Mouse (Mus musculus): ENCODE data around the gene Cfap77. TPM values are rescaled to one million over a fixed set of nuclear protein-coding genes. Genes with fewer than 3 reads are reported as not detected.

The Cfap77 gene
- polyA plus RNA-seq, 1 experiment from 2014 or later = 0.70 TPM

- no peaks in the 10 kb centered on the region for H3K27me3 ChIP-seq (ENCODE audit: control insufficient read depth, insufficient read depth, low read depth, low read length)
- no peak overlapping the region for H3K27ac ChIP-seq (ENCODE audit: low read length)
- no peak for ATAC-seq (ENCODE audit: low read depth)
- no peaks in the 10 kb centered on the region for H3K4me1 ChIP-seq (replicated peaks; ENCODE audit: control insufficient read depth, insufficient read depth, low read length)
- no peak overlapping the region for H3K4me3 ChIP-seq (ENCODE audit: low read length)
- WGBS = 90% methylated on average over 3 of the region's 3 CpGs
- peaks cover 5% of the 10 kb centered on the region; the same call in 1 of the 2 replicates for H3K9me3 ChIP-seq (ENCODE audit: control insufficient read depth, low read length)
- H3K4me2 ChIP-seq (ENCODE audit: low read depth, low read length) = no peak overlapping the region
- H3K9ac ChIP-seq (ENCODE audit: low read length) = no peak overlapping the region
- H3K36me3 ChIP-seq (ENCODE audit: control insufficient read depth, insufficient read depth, low read length) = no peaks in the 10 kb centered on the region
These were observed 66.1 kb downstream of the Cfap77 start for GRCm38 (mm10) chr2:28988781-28989180.

GRCm38 (mm10) chr2:28980080-28980910 is 74.6 kb downstream of the Cfap77 start:
- H3K27ac ChIP-seq (ENCODE audit: low read length) = no peak overlapping the region
- peaks cover 3% of the 10 kb centered on the region for H3K27me3 ChIP-seq (ENCODE audit: control insufficient read depth, insufficient read depth, low read depth, low read length)
- H3K4me1 ChIP-seq (replicated peaks; ENCODE audit: control insufficient read depth, insufficient read depth, low read length) = 0 out of 2 replicates have a peak, but pooled peaks cover 3% of the 10 kb centered on the region
- no peaks in the 10 kb centered on the region for H3K9me3 ChIP-seq (ENCODE audit: control insufficient read depth, low read length)
- H3K36me3 ChIP-seq (ENCODE audit: control insufficient read depth, insufficient read depth, low read length) = no peaks in the 10 kb centered on the region
- H3K4me2 ChIP-seq (ENCODE audit: low read depth, low read length) = no peak overlapping the region
- no peak overlapping the region for H3K9ac ChIP-seq (ENCODE audit: low read length)
- WGBS = 69% methylated on average over 20 of the region's 20 CpGs
- ATAC-seq (ENCODE audit: low read depth) = no peak
- H3K4me3 ChIP-seq (ENCODE audit: low read length) = no peak overlapping the region

- Histone ChIP-seq H3K9ac (ENCODE audit: low read length) (no peak overlapping the region), H3K27me3 (ENCODE audit: control insufficient read depth, insufficient read depth, low read depth, low read length) (peaks cover 3% of the 10 kb centered on the region), H3K27ac (ENCODE audit: low read length) (no peak overlapping the region), H3K4me2 (ENCODE audit: low read depth, low read length) (no peak overlapping the region), H3K9me3 (ENCODE audit: control insufficient read depth, low read length) (no peaks in the 10 kb centered on the region), H3K36me3 (ENCODE audit: control insufficient read depth, insufficient read depth, low read length) (no peaks in the 10 kb centered on the region), H3K4me1 (replicated peaks; ENCODE audit: control insufficient read depth, insufficient read depth, low read length) (peaks cover 14% of the 10 kb centered on the region), H3K4me3 (ENCODE audit: low read length) (no peak overlapping the region)
- 66% methylated on average over 4 of the region's 4 CpGs for WGBS
- ATAC-seq (ENCODE audit: low read depth) = no peak
These were observed 76.4 kb downstream of the Cfap77 start for GRCm38 (mm10) chr2:28978461-28978860.

- H3K27me3 ChIP-seq (ENCODE audit: control insufficient read depth, insufficient read depth, low read depth, low read length) = peaks cover 3% of the 10 kb centered on the region
- H3K4me2 ChIP-seq (ENCODE audit: low read depth, low read length) = no peak overlapping the region
- no peak overlapping the region for H3K4me3 ChIP-seq (ENCODE audit: low read length)
- H3K36me3 ChIP-seq (ENCODE audit: control insufficient read depth, insufficient read depth, low read length) = no peaks in the 10 kb centered on the region
- 13% methylated on average over 7 of the region's 7 CpGs for WGBS
- peaks cover 14% of the 10 kb centered on the region for H3K4me1 ChIP-seq (replicated peaks; ENCODE audit: control insufficient read depth, insufficient read depth, low read length)
- no peak overlapping the region for H3K27ac ChIP-seq (ENCODE audit: low read length)
- peak; percentile 83 for ATAC-seq (ENCODE audit: low read depth)
- no peaks in the 10 kb centered on the region for H3K9me3 ChIP-seq (ENCODE audit: control insufficient read depth, low read length)
- no peak overlapping the region for H3K9ac ChIP-seq (ENCODE audit: low read length)
These were observed 78.2 kb downstream of the Cfap77 start for GRCm38 (mm10) chr2:28976635-28977034.

GRCm38 (mm10) chr2:28975604-28976003 is 79.3 kb downstream of the Cfap77 start:
- H3K27ac ChIP-seq (ENCODE audit: low read length) = no peak overlapping the region
- H3K4me2 ChIP-seq (ENCODE audit: low read depth, low read length) = no peak overlapping the region
- 50% methylated on average over 5 of the region's 5 CpGs for WGBS
- H3K4me1 ChIP-seq (replicated peaks; ENCODE audit: control insufficient read depth, insufficient read depth, low read length) = peaks cover 14% of the 10 kb centered on the region
- no peaks in the 10 kb centered on the region for H3K9me3 ChIP-seq (ENCODE audit: control insufficient read depth, low read length)
- no peak overlapping the region for H3K4me3 ChIP-seq (ENCODE audit: low read length)
- no peaks in the 10 kb centered on the region for H3K36me3 ChIP-seq (ENCODE audit: control insufficient read depth, insufficient read depth, low read length)
- ATAC-seq (ENCODE audit: low read depth) = peak; percentile 64
- no peak overlapping the region for H3K9ac ChIP-seq (ENCODE audit: low read length)
- H3K27me3 ChIP-seq (ENCODE audit: control insufficient read depth, insufficient read depth, low read depth, low read length) = peaks cover 3% of the 10 kb centered on the region; the same call in 1 of the 2 replicates

- ATAC-seq (ENCODE audit: low read depth) = peak; percentile 70
- Histone ChIP-seq H3K27me3 (ENCODE audit: control insufficient read depth, insufficient read depth, low read depth, low read length) (peaks cover 3% of the 10 kb centered on the region; the same call in 1 of the 2 replicates), H3K4me3 (ENCODE audit: low read length) (no peak overlapping the region), H3K9ac (ENCODE audit: low read length) (no peak overlapping the region), H3K4me2 (ENCODE audit: low read depth, low read length) (no peak overlapping the region), H3K9me3 (ENCODE audit: control insufficient read depth, low read length) (no peaks in the 10 kb centered on the region), H3K36me3 (ENCODE audit: control insufficient read depth, insufficient read depth, low read length) (no peaks in the 10 kb centered on the region), H3K27ac (ENCODE audit: low read length) (no peak overlapping the region), H3K4me1 (replicated peaks; ENCODE audit: control insufficient read depth, insufficient read depth, low read length) (peaks cover 14% of the 10 kb centered on the region)
- 12% methylated on average over 6 of the region's 6 CpGs for WGBS
These were observed 80.3 kb downstream of the Cfap77 start for GRCm38 (mm10) chr2:28974520-28974919.

- Histone ChIP-seq H3K27ac (ENCODE audit: low read length) (no peak overlapping the region), H3K9me3 (ENCODE audit: control insufficient read depth, low read length) (no peaks in the 10 kb centered on the region), H3K4me3 (ENCODE audit: low read length) (no peak overlapping the region), H3K27me3 (ENCODE audit: control insufficient read depth, insufficient read depth, low read depth, low read length) (peaks cover 3% of the 10 kb centered on the region; the same call in 1 of the 2 replicates), H3K36me3 (ENCODE audit: control insufficient read depth, insufficient read depth, low read length) (no peaks in the 10 kb centered on the region), H3K4me2 (ENCODE audit: low read depth, low read length) (no peak overlapping the region), H3K9ac (ENCODE audit: low read length) (no peak overlapping the region), H3K4me1 (replicated peaks; ENCODE audit: control insufficient read depth, insufficient read depth, low read length) (peaks cover 14% of the 10 kb centered on the region)
- 51% methylated on average over 15 of the region's 15 CpGs for WGBS
- ATAC-seq (ENCODE audit: low read depth) = no peak
These were observed 80.9 kb downstream of the Cfap77 start for GRCm38 (mm10) chr2:28973832-28974450.

GRCm38 (mm10) chr2:28970424-28970823 is 84.4 kb downstream of the Cfap77 start:
- H3K4me3 ChIP-seq (ENCODE audit: low read length) = no peak overlapping the region
- H3K9me3 ChIP-seq (ENCODE audit: control insufficient read depth, low read length) = no peaks in the 10 kb centered on the region
- H3K27ac ChIP-seq (ENCODE audit: low read length) = no peak overlapping the region
- H3K36me3 ChIP-seq (ENCODE audit: control insufficient read depth, insufficient read depth, low read length) = no peaks in the 10 kb centered on the region
- no peak overlapping the region for H3K4me2 ChIP-seq (ENCODE audit: low read depth, low read length)
- H3K9ac ChIP-seq (ENCODE audit: low read length) = no peak overlapping the region
- WGBS = 84% methylated on average over 14 of the region's 14 CpGs
- H3K4me1 ChIP-seq (replicated peaks; ENCODE audit: control insufficient read depth, insufficient read depth, low read length) = peaks cover 13% of the 10 kb centered on the region
- no peaks in the 10 kb centered on the region; the same call in 1 of the 2 replicates for H3K27me3 ChIP-seq (ENCODE audit: control insufficient read depth, insufficient read depth, low read depth, low read length)
- no peak for ATAC-seq (ENCODE audit: low read depth)

- 88% methylated on average over 1 of the region's 1 CpGs for WGBS
- Histone ChIP-seq H3K4me2 (ENCODE audit: low read depth, low read length) (no peak overlapping the region), H3K4me1 (replicated peaks; ENCODE audit: control insufficient read depth, insufficient read depth, low read length) (no peaks in the 10 kb centered on the region), H3K27me3 (ENCODE audit: control insufficient read depth, insufficient read depth, low read depth, low read length) (no peaks in the 10 kb centered on the region), H3K4me3 (ENCODE audit: low read length) (no peak overlapping the region), H3K9ac (ENCODE audit: low read length) (no peak overlapping the region), H3K27ac (ENCODE audit: low read length) (no peak overlapping the region), H3K9me3 (ENCODE audit: control insufficient read depth, low read length) (no peaks in the 10 kb centered on the region), H3K36me3 (ENCODE audit: control insufficient read depth, insufficient read depth, low read length) (no peaks in the 10 kb centered on the region)
- no peak for ATAC-seq (ENCODE audit: low read depth)
These were observed 86.6 kb downstream of the Cfap77 start for GRCm38 (mm10) chr2:28968278-28968677.

Measured in lung, embryonic 16.5 days (tissue).